Mouse (Mus musculus): ENCODE measurements around the gene Sept5.

- no peak for TF ChIP-seq POLR2A (IDR thresholded peaks at IDR 0.05; ENCODE audit: low read depth, low read length)
- TF ChIP-seq CTCF (conservative IDR thresholded peaks at IDR 0.05; ENCODE audit: insufficient read depth, insufficient read length, low read depth, low read length) = no peak
These were observed 41.1 kb downstream of the Sept5 start for GRCm38 (mm10) chr16:18588738-18589055.
